Mouse (Mus musculus) intestine, embryonic 14.5 days (tissue): ENCODE measurements around the gene Srek1ip1. TPM values are rescaled to one million over a fixed set of nuclear protein-coding genes. Genes with fewer than 3 reads are reported as not detected.

ENCODE experiments used
- ATAC-seq: fragments of 200-750 bp; cut with Nextera tagmentation; replicated peaks from 2 replicates; pipeline ENCODE4 v1.8.0; 2017; ENCODE audit warnings: low read depth, moderate number of reproducible peaks, moderate TSS enrichment, moderate library complexity; ENCODE audit not compliant: low FRiP score, low TSS enrichment
- DNase-seq: peaks from one replicate; pipeline ENCODE4 v3.0.0-alpha.2; 2018; ENCODE audit warnings: low spot score
- H3K27ac ChIP-seq: fragments of 300-500 bp; sonication (generic); 2 replicates; pipeline ENCODE4 v1.5.1; 2014; ENCODE audit warnings: low read depth, mild to moderate bottlenecking, control low read depth
- H3K27me3 ChIP-seq: fragments of 300-500 bp; sonication (generic); replicated peaks from 2 replicates; pipeline ENCODE4 v1.6.1; 2014; ENCODE audit warnings: low read length, control low read depth; ENCODE audit not compliant: control insufficient read depth, insufficient read depth
- H3K36me3 ChIP-seq: fragments of 300-500 bp; sonication (generic); 2 replicates; pipeline ENCODE4 v1.6.1; 2014; ENCODE audit warnings: low read length, control low read depth; ENCODE audit not compliant: control insufficient read depth, insufficient read depth
- H3K4me1 ChIP-seq: fragments of 300-500 bp; sonication (generic); replicated peaks from 2 replicates; pipeline ENCODE4 v1.6.1; 2014; ENCODE audit warnings: low read length, control low read depth, mixed read lengths; ENCODE audit not compliant: control insufficient read depth, insufficient read depth
- H3K4me2 ChIP-seq: fragments of 300-500 bp; sonication (generic); 2 replicates; pipeline ENCODE4 v1.6.1; 2014; ENCODE audit warnings: low read length
- H3K4me3 ChIP-seq: fragments of 300-500 bp; sonication (generic); 2 replicates; pipeline ENCODE4 v1.5.1; 2014; ENCODE audit warnings: low read depth, low read length, control low read depth, mixed read lengths
- H3K9ac ChIP-seq: fragments of 300-500 bp; sonication (generic); 2 replicates; pipeline ENCODE4 v1.6.1; 2014; ENCODE audit warnings: mild to moderate bottlenecking, low read length
- H3K9me3 ChIP-seq: fragments of 300-500 bp; sonication (generic); 2 replicates; pipeline ENCODE4 v1.6.1; 2016; ENCODE audit warnings: low read length, control low read depth; ENCODE audit not compliant: control insufficient read depth
- WGBS: fragments of 180-500 bp; shearing (Covaris S2); extraction: QIAGEN DNeasy Blood & Tissue Kit; methylation state at CpG from one replicate; pipeline ENCODE4 v1.1.7; 2014; 5-methylcytosine and 5-hydroxymethylcytosine counted together
- polyA plus RNA-seq: library from polyadenylated mRNA; unstranded; fragments of >200 nt; fragmentation: Nextera tagmentation; extraction: Ambion mirVana; gene quantifications from 2 replicates; pipeline ENCODE4 v1.2.1, GENCODE M21; 2014

Srek1ip1 gene
- polyA plus RNA-seq, 1 experiment from 2014 or later = 23.7 TPM

DNA sequence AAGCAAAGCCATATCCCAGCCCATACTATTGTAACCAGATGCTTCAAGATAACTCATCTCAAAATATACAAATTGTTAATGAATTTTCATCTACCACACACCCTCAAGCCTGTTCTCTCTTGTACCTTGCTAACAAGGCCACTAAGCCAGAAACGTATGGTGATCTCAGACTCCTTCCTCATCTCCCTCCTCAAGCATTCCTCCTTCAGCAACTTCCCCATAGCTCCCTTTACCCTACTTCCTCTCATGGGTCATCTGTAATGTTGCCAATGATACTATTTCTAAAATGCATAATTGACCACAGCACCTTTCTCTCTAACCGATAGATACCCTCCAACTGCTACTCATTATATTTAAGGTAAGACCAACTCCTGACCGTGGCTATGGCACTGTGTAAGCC, 2.1 kb downstream of the Srek1ip1 start:
- H3K36me3 ChIP-seq = peaks cover 44% of the 10 kb centered on the region
- H3K9me3 ChIP-seq = no peaks in the 10 kb centered on the region
- H3K4me1 ChIP-seq = no peaks in the 10 kb centered on the region
- ATAC-seq (no peak), DNase-seq (no peak)
- no peak overlapping the region for H3K27ac ChIP-seq
- 95% methylated on average over 3 of the region's 3 CpGs for WGBS
- H3K4me2 ChIP-seq = no peak overlapping the region
- H3K9ac ChIP-seq = no peak overlapping the region
- no peaks in the 10 kb centered on the region for H3K27me3 ChIP-seq
- no peak overlapping the region for H3K4me3 ChIP-seq

DNA sequence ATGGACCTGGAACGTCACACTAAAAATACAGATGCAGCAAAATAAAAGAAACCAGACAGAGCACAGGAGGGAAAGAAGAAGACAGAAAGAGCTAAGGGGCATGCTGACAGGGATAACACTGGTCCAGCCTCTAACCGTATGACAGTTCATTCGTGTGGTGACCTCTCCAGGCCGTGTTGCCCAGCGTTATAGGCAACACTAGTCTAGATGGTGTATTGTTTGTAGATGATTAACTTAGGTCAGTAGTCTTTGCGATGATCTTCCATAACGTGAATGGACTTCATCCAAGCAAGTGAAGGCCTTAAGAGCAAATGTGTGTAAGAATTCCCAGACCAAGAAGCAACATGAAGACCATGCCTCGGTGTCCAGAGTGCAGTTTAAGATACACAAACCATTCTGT, 6.8 kb downstream of the Srek1ip1 start:
- H3K4me3 ChIP-seq = no peak overlapping the region
- no peaks in the 10 kb centered on the region for H3K27me3 ChIP-seq
- WGBS = 89% methylated on average over 8 of the region's 8 CpGs
- DNase-seq = no peak
- no peak overlapping the region for H3K27ac ChIP-seq
- H3K9me3 ChIP-seq = no peaks in the 10 kb centered on the region
- ATAC-seq = no peak
- no peak overlapping the region for H3K9ac ChIP-seq
- H3K4me1 ChIP-seq = no peaks in the 10 kb centered on the region
- H3K36me3 ChIP-seq = peaks cover 46% of the 10 kb centered on the region
- H3K4me2 ChIP-seq = no peak overlapping the region

DNA sequence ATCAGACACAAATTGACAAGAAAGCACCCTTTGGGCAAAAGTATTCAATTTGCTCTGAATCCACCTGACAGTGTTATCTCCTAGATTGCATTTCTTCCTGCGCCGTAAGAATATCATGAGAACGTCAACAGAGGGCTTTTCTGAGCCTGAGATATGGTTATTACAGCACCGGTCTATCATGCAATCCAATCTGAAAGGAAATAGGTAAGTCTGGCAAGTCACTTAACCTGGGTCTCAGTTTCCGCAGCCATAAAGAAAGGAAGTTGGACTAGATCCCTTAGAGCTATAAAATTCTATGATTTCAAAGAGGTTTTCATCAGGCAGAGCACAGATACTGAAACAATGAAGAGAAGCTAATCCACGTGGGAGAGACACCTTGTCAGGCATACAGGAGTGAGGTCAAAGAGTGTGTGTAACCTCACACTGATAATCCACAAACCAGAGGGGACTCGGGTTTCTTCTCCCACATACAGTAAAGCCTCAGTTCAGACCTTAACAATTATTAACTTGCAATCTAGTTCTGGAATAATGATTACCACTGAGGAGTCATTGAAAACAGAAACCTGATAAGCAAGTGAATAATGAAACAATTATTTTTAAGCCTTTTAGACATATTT, 7.4 kb downstream of the Srek1ip1 start:
- 77% methylated on average over 7 of the region's 7 CpGs for WGBS
- Histone ChIP-seq H3K4me1 (no peaks in the 10 kb centered on the region), H3K4me3 (no peak overlapping the region), H3K9me3 (no peaks in the 10 kb centered on the region), H3K4me2 (no peak overlapping the region), H3K36me3 (peaks cover 46% of the 10 kb centered on the region), H3K9ac (no peak overlapping the region), H3K27ac (no peak overlapping the region), H3K27me3 (no peaks in the 10 kb centered on the region)
- ATAC-seq (peak; percentile 70; the same call in 1 of the 2 replicates), DNase-seq (no peak)

DNA sequence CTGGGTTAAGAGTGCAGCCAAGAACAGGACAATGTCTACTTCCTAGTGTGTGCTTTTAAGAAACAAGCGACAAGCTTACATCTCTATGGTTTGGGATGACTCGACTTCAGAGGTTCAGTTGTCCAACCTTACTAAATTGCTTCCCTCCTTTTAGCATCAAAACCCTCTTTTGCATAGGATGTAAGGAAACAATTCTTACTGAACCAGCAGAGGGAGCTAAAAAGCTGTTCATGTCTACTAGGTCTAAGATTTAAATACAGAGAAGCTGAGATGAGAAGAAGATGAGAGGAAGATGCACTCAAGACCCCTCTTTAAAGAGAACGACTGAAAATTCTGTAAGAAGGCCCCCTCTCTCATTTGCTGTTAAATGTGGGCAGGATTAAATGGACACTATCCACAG, 13.4 kb downstream of the Srek1ip1 start:
- H3K4me3 ChIP-seq = no peak overlapping the region
- no peaks in the 10 kb centered on the region for H3K27me3 ChIP-seq
- H3K4me1 ChIP-seq = no peaks in the 10 kb centered on the region
- H3K9ac ChIP-seq = no peak overlapping the region
- H3K4me2 ChIP-seq = no peak overlapping the region
- DNase-seq (no peak), ATAC-seq (no peak)
- H3K36me3 ChIP-seq = peaks cover 58% of the 10 kb centered on the region
- 55% methylated on average over 3 of the region's 3 CpGs for WGBS
- H3K9me3 ChIP-seq = no peaks in the 10 kb centered on the region
- H3K27ac ChIP-seq = no peak overlapping the region

- WGBS = 7% methylated on average over 8 of the region's 8 CpGs
- Histone ChIP-seq H3K4me2 (peak overlapping the region; percentile 87), H3K9me3 (no peaks in the 10 kb centered on the region), H3K27ac (peak overlapping the region; percentile 86; the same call in 1 of the 2 replicates), H3K4me3 (peak overlapping the region; percentile 75), H3K4me1 (peaks cover 18% of the 10 kb centered on the region), H3K36me3 (peaks cover 4% of the 10 kb centered on the region; the same call in 1 of the 2 replicates), H3K27me3 (no peaks in the 10 kb centered on the region), H3K9ac (peak overlapping the region; percentile 90)
- no peak for DNase-seq
- peak; percentile 16; the same call in 1 of the 2 replicates for ATAC-seq
Measured at GRCm38 (mm10) chr13:104816270-104816634, 24.0 kb downstream of the Srek1ip1 start.

- H3K9me3 ChIP-seq = no peaks in the 10 kb centered on the region
- WGBS = under 1% methylated on average over 50 of the region's 50 CpGs
- peak within 1 kb of the TSS; percentile 75 for H3K4me3 ChIP-seq
- H3K9ac ChIP-seq = peak within 1 kb of the TSS; percentile 90
- H3K36me3 ChIP-seq = peaks cover 4% of the 10 kb centered on the region; the same call in 1 of the 2 replicates
- peak within 1 kb of the TSS; percentile 86; the same call in 1 of the 2 replicates for H3K27ac ChIP-seq
- peak; percentile 96 for DNase-seq
- H3K4me2 ChIP-seq = peak within 1 kb of the TSS; percentile 87
- peak; percentile 96 for ATAC-seq
- H3K27me3 ChIP-seq = no peaks in the 10 kb centered on the region
- H3K4me1 ChIP-seq = peaks cover 18% of the 10 kb centered on the region
Measured at GRCm38 (mm10) chr13:104816635-104817571, 24.6 kb downstream of the Srek1ip1 start, which contains the start of gene Cwc27. Gene Cwc27, minus strand, starts transcription at chr13:104817142.

- no peaks in the 10 kb centered on the region for H3K27me3 ChIP-seq
- H3K4me2 ChIP-seq = peak overlapping the region; percentile 87
- H3K4me1 ChIP-seq = peaks cover 26% of the 10 kb centered on the region
- H3K4me3 ChIP-seq = peak overlapping the region; percentile 75
- no peaks in the 10 kb centered on the region for H3K9me3 ChIP-seq
- peak overlapping the region; percentile 90 for H3K9ac ChIP-seq
- H3K36me3 ChIP-seq = peaks cover 4% of the 10 kb centered on the region; the same call in 1 of the 2 replicates
- DNase-seq (peak; percentile 59), ATAC-seq (no peak)
- WGBS = 45% methylated on average over 12 of the region's 12 CpGs
- no peak overlapping the region; the same call in 1 of the 2 replicates for H3K27ac ChIP-seq
Measured at GRCm38 (mm10) chr13:104817696-104818095, 25.4 kb downstream of the Srek1ip1 start.

- H3K9ac ChIP-seq = no peak overlapping the region
- ATAC-seq = no peak
- no peak overlapping the region for H3K4me2 ChIP-seq
- H3K36me3 ChIP-seq = peaks cover 8% of the 10 kb centered on the region
- no peaks in the 10 kb centered on the region for H3K9me3 ChIP-seq
- no peak for DNase-seq
- H3K4me3 ChIP-seq = no peak overlapping the region
- H3K4me1 ChIP-seq = peaks cover 25% of the 10 kb centered on the region
- no peak overlapping the region for H3K27ac ChIP-seq
- no peaks in the 10 kb centered on the region for H3K27me3 ChIP-seq
Measured at GRCm38 (mm10) chr13:104821192-104821591, 28.9 kb downstream of the Srek1ip1 start.
